Mouse (Mus musculus) monocyte, adult 5-6 weeks (primary cell): ENCODE measurements at regions not wholly inside any gene's neighbourhood (a gene's known extent, or its start where the extent isn't known, plus 50 kb on each side); places are given as distances from the start of the nearest gene placed in this dataset.

Experiments used
- ATAC-seq: fragments of 153-309, 156-312 bp; replicated peaks from 2 replicates; pipeline ENCODE4 v1.8.0; 2017; ENCODE audit warnings: mild to moderate bottlenecking; ENCODE audit not compliant: low TSS enrichment, insufficient number of reproducible peaks, severe bottlenecking, poor library complexity, low FRiP score

DNA sequence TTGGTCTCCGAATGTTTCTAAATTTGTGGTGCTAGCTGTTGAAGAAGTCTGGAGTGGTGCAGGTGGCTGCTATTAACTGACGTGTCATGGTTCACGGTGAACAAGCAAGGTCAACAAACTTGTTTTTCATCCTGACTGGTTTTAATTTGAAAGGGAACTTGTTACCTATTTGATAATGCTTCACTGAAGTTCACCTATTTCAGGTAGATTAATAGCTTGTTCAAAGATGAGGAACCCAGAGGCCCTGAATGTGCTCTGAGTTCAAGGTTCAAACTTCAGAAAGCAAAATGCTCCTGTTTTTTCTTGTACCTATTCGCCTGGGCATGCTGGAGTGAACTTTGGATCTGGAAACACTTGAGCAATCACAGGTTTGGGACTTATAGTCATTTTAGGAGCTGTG, 136.7 kb upstream of the Zeb2 start:
- no peak for ATAC-seq

DNA sequence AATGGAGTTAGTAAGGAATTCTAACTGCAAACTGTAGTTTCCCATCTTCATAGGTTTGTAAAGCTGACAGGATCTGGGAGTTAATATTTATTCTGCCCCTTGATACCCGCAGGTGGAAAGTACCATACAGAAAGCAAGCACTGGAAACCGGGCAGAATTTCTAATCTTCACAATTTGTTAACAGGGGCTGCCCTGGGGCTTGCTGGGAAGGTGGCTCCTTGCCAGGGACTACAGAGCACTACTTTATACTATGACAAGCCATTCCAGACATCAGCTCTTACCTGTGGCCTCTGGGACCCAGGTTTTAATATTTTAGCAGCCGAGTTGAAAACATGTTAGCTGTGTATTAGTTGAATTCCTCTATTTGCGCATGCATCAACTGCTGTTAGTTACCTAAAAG, 135.1 kb upstream of the Zeb2 start:
- ATAC-seq, result no peak

DNA sequence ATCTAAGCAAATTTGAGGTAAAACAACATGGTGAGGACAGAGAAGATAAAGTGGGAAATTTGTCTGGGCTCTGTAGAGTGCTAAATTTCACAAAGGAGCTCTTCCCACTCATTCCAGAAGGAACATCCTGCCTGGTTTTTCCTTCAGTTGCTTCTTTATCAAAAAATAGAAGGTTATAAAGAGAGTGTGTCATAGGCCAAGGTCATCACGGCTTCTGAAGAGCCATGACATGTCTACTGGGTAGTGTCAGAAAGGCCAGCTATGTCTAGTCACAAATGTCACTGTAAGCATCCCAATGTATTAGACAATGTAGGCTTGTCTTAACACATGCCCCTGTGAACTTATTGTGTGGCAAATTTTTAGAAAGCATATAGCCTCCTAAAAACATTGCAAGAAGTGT, 132.5 kb upstream of the Zeb2 start:
- no peak for ATAC-seq

DNA sequence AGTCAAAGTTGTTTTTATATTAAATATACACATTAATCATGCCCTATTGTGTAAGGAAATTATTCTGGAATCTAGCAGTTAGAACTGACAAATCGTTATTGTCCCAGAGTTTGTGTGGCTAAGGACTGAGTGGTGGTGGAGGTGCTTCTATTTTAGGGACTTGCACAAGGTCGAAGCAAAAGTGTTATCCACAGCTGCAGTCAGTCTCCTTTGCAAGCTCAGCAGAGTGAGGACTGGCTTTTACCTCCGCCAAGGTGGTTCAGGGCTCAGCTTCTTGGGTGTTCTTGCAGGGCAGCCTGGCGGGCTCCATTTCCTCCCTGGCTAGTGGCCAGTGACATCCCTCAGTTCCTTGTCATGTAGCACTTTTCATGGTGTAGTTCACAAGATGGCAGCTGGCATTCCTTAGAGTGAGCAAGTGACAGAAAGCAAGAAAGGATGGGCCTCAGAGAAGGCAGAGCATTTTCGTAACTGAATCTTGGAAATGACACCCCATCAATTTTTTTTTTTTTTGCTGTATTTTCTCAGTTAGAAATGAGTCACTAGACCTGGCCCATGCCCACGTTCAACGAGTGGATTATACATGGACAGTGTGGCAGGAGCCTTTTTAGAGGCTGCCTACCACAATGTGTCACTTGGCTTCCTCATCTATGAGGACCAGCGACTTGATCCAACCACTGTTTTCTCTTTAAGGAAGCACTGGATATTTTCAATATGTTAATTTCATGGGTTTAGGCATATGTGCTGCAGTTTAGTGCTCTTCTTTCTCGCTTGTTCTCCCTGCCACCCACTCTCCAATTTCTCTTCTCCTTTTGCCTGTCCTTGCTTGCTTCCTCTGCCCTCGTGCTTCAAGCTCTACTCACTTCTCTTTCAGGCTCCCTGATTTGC, 129.1 kb upstream of the Zeb2 start:
- ATAC-seq, result peak; percentile 85

DNA sequence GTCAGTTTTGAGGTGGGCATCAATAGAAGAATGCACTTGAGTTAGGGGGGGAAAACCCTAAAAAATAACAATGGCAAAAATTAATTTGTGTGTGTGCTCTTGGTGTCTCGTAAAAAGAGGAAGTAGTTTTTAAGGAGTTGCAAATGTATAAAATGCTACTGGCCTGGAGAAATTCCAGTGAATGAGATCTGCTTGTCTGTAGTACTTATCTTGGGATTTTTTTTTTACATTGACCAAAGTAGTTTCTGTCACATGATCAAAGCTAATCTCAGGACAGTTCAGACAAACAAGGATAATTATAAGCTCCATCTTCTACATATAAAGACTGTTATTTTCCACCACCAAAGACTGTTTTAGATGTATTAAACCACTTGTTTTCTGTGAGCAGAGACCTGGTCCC, 128.3 kb upstream of the Zeb2 start:
- no peak for ATAC-seq

DNA sequence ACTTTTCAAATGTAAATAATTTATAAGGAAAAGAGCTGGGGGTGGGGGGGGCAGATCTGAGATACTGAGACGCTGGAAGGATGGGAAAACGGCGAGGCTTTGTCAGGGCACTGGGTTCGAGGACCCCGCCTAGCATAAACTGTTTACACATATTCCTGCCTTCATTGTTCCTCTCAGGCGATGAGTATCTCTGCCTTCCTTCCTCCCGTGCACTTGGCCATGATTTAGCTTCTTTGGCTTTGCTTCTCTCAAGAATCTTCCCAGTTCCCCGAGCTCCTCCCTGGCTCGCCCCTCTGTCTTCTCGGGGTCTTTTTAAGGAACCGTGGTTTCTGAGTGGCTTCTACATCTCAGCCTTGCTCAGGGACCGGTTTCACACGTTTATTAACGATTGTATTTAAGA, 127.3 kb upstream of the Zeb2 start:
- no peak for ATAC-seq

DNA sequence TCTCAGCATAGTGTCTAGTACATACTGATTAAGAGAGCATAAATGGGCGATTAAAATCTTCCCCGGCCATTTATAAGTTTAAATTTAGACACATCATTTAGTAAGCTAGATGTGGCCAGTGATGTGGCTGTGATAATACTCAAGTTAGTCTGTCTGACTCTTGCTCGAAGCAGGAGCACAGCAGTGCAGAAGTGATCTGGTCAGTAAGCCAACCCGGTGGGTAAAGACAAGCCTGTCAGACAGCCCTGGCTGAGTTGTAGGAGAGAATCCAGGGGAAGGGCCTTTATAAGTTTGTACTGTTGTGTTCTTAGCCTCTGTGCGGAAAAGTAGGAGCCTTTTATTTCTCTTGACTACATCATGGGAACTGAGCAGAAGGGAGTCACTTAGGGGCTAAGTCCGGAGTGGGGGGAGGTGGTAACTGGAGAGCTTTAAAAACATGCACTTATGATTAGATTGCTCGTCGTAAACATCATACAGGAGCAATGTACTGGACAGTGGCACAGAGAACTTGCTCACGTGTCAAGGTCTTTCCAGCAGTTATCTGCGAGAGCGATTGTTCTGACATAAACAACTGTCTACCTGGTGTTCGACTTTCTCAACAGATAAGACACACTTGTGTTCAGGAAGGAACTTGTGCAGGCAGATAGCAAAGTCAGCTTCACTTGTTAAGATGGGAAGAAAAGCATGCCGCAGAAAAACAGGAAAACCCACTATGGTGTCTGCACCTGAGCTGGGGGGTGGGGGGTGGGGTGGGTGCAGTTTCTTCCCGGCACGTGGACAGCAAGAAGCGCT, 122.5 kb upstream of the Zeb2 start:
- no peak for ATAC-seq

DNA sequence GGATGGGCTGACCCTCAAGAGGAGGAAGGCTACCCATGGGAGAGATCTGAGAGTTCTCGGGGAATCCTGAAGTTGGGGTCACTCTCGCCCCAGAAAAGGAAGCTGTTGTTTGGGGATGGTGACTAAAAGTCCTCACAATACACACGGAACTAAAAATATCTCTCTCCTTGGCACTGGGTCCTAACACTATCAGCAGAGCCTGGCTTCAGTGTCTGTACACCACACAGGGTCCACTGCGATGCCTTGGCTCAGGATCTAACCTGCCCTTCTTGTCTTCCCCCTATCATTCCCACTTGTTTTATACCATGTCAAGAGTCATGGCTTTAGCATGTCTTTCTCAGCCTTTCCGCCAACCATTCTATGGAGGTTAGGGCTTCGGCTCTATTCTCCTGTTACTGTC, 121.8 kb upstream of the Zeb2 start:
- no peak; the same call in 1 of the 2 replicates for ATAC-seq

DNA sequence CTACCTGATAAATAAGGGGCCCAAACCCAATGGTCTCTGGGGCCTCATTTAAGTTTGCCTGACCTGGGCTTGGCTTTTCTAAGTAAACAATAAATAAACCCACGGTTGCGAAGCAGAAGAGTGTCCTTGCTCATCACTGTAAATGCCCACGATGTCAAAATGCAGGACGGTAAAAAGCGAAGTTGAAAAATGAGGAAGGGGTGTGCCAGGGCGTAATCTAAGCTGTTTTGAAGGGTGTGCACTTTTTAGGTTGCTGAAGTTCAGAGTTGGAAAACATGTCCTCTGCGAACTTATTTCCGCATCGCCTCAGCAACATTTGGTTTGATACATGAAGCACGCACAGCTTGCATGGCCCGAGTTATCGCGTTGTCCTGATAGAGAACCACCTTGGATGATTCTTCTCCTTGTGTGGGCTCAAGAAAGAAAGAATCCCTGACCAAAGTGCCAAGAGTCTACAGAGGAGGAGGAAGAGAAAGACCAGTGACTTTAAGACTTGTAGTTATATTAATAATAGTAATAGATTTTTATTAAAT, 119.0 kb upstream of the Zeb2 start:
- ATAC-seq, result peak; percentile 88

DNA sequence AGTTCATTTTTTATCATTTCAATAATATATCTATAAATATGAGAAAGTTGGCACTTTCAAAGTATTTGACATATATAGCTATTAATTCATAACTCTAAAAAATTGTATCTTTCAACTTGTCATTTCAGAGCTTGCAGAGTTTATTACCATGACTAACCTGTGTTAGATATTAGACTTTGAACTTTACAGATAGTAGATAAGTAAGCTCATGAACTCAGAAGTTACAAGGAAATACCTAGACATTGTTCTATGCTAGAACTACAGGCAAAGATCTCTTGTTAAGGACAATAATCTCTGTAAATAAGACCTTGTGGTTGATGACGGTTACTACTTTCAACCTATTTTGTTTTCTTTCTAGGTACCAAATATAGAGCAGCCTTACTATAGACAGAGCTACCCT, 117.0 kb upstream of the Zeb2 start:
- ATAC-seq, result no peak

DNA sequence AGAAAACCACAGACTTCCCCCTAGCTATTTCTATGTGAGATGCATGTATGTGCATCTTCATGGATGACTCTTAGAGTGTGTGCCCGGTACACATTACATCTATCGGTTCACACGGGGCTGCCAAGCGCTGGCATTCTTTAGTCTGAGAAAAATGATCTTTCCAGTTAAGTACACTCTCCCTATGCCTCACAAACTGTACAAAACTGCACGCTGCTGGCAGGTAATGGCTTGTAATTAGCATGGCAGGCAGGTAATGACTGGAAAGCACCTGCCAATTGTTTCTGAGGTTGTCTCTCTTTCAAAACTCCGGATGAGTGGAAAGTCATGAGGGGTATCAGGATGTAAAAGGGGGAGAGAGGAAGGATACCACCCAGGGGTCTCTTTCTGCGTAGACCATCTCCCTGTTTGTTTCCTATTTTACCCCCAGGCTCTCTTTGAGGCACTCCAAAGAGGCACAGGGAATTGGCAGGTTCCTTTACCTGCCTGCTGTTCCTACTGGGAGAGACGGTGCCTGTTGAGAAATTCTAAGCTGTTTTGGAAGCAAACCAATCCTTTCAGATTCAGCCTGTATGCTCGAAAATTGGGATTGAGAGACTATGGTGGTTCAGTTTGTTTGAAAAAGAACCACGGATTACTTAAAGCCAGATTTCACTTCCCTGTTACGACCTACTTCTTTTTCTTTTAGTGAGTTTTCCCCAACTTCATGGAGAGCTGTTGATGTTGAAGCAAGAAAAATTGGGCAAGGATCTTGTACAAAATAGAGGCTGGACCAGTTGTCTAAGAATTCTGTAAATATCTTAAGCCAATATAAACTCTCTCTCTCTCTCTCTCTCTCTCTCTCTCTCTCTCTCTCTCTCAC, 113.4 kb upstream of the Zeb2 start:
- ATAC-seq, result no peak

DNA sequence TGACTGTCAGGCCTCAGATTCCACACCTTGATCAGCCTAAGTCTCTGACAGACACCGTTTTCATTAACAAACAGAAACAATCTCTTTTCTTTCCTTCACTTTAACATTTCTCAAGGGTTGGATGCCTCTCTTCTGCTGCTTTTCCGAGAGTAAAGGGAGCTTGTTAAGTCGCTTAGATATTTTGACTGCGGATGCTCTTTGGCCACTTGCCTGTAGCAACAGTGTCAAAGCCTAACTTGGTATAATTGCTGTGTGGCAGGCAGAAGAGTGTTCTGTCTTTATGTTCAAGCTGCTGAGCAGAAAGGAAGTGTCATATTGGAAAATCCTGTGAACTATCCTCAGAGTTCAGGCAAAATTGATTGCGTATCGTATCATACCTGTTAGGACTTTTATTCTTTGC, 112.3 kb upstream of the Zeb2 start:
- ATAC-seq, result no peak

DNA sequence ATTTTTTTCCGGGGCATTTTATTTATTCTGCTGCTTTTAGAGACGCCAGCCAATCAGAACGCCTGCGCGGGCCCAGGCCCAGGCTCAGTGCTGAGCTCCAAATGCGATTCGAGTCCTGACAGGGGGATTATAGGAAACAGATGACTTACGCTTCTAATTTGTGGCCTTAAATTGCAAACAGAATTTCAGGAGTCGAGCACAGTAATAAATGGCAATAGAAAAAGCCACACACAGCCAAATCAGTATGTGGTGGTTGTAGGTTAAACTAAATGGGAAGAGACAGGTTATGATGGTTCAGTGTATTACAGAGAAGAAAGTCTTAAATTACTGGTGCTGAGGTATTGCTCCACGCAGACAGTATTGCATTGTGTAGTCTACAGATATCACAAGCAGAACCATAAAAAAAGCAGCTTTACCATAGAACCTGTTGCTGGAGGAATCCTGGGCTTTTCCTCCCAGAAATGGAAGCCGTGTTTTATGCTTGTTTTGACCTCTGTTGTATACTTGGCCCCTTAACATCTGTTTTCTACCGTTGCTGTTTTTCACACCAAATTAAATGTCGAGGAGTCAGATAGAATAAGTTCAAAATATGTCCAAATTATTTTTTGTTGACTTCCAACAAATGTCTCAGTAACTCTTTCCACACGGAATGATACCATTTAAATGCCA, 110.2 kb upstream of the Zeb2 start:
- no peak for ATAC-seq

DNA sequence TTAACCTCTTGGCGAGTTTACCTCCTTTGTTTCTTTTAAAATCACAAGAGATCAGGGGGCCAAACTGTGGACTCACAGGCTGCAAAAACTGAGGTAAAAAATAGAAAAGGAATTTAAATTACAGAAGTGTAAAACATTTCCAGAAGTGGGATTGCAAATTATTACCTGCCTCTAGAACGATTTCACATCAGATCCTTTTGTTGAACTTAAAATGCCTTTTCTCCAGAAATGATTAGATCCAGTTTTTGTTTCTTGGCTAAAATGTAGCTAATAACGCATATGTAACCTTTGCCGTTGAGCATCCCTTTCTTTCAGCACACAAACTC, 108.8 kb upstream of the Zeb2 start:
- ATAC-seq, result no peak

DNA sequence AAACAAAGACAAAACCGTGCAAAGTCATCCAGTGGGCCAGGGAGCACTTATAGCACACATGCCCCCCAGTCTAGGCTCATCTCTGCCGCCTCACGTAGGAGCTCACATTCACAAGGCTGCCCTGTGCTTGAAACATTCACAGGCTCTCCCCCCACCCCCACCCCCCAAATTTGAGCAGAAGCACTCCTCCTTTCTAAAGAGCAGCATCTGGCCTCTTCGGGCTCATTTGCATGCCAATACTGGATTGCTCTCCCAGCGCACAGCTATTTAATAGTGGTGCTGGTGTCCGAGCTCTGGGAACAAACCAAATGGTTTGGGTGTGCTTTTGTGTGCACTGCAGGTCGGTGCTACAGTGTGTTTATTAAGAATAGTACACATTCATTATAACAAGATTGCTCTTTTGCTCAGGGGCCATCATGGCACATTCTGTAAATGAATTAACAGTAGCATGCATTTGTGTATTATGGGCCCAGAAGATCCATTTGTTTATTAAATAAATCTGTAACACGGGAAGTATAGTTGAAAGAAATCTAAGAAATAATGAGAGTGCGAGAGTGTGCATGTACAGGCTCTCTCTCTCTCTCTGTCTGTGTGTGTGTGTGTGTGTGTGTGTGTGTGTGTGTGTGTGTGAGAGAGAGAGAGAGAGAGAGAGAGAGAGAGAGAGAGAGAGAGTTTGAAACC, 108.3 kb upstream of the Zeb2 start:
- ATAC-seq, result no peak

DNA sequence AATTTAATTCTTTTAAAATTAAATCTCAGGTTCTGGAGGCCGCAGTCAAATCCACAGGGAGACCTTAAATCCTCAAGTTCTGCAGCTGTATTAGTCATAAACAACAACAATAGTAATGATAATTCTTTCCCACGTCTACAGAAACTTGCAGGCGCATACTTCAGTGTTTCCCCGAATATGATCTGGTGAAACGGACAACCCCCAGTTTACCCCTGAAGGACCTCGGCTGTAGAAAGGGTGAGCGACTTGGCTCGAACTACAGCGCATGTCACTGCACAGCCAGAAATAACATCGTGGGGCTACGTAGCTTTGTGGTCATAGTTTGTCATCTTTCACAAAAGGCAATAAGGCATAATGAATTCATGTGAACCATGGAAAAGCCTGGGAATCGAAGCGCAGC, 105.0 kb upstream of the Zeb2 start:
- ATAC-seq, result no peak

DNA sequence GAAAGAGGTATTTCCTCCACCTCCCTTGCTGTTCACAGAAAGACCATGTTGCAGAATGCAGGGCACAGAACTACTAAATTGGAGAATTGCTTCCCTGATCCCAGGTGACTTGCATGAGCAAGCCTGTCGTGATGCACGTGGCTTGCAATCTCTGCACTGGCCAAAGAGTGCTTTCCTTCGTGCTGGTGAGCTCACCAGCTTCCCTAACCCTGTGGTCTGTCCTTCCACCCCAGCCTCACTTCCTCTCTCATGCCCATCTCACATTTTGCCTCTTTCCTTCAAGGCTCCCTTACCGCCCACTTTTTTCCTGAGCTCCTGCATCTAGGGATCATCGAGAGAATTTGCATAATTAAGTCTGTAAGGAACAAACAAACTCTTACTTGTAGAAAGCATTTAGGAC, 102.7 kb upstream of the Zeb2 start:
- ATAC-seq, result peak; percentile 86

DNA sequence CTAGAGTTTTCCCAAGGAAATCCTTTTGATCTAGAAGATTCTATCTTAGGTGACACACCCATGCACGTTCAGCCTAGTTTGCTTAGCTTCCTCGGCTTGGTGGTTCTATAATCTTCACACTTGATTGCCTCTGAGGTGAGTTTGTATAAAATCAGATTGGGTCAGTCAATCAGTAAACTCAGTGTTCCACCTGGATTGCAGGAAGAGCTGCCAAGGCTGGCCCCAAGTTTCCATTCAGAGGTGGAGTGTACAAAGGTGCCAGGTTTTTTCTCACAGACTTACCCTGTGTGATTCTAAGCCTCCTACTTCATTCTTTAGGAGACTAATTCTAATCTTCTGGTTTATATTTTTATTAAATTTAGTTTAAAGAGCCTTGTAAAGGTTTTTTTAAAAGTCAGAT, 95.6 kb upstream of the Zeb2 start:
- ATAC-seq, result no peak
